Mouse (Mus musculus) intestine, embryonic 14.5 days (tissue): ENCODE measurements around the gene Srgap3. TPM values are rescaled to one million over a fixed set of nuclear protein-coding genes. Genes with fewer than 3 reads are reported as not detected.
A peak's percentile ranks its signal among the peaks of the same experiment; 100 is the strongest.
"Not testable (repeated sequence)": the region's sequence is repeated elsewhere in the genome, so short reads cannot be mapped to it uniquely, and the experiment has no call there.

ENCODE experiments used
- ATAC-seq: fragments of 200-750 bp; cut with Nextera tagmentation; replicated peaks from 2 replicates; pipeline ENCODE4 v1.8.0; 2017; ENCODE audit warnings: low read depth, moderate number of reproducible peaks, moderate TSS enrichment, moderate library complexity; ENCODE audit not compliant: low FRiP score, low TSS enrichment
- DNase-seq: peaks from one replicate; pipeline ENCODE4 v3.0.0-alpha.2; 2018; ENCODE audit warnings: low spot score
- H3K27ac ChIP-seq: fragments of 300-500 bp; sonication (generic); 2 replicates; pipeline ENCODE4 v1.5.1; 2014; ENCODE audit warnings: low read depth, mild to moderate bottlenecking, control low read depth
- H3K27me3 ChIP-seq: fragments of 300-500 bp; sonication (generic); replicated peaks from 2 replicates; pipeline ENCODE4 v1.6.1; 2014; ENCODE audit warnings: low read length, control low read depth; ENCODE audit not compliant: control insufficient read depth, insufficient read depth
- H3K36me3 ChIP-seq: fragments of 300-500 bp; sonication (generic); 2 replicates; pipeline ENCODE4 v1.6.1; 2014; ENCODE audit warnings: low read length, control low read depth; ENCODE audit not compliant: control insufficient read depth, insufficient read depth
- H3K4me1 ChIP-seq: fragments of 300-500 bp; sonication (generic); replicated peaks from 2 replicates; pipeline ENCODE4 v1.6.1; 2014; ENCODE audit warnings: low read length, control low read depth, mixed read lengths; ENCODE audit not compliant: control insufficient read depth, insufficient read depth
- H3K4me2 ChIP-seq: fragments of 300-500 bp; sonication (generic); 2 replicates; pipeline ENCODE4 v1.6.1; 2014; ENCODE audit warnings: low read length
- H3K4me3 ChIP-seq: fragments of 300-500 bp; sonication (generic); 2 replicates; pipeline ENCODE4 v1.5.1; 2014; ENCODE audit warnings: low read depth, low read length, control low read depth, mixed read lengths
- H3K9ac ChIP-seq: fragments of 300-500 bp; sonication (generic); 2 replicates; pipeline ENCODE4 v1.6.1; 2014; ENCODE audit warnings: mild to moderate bottlenecking, low read length
- H3K9me3 ChIP-seq: fragments of 300-500 bp; sonication (generic); 2 replicates; pipeline ENCODE4 v1.6.1; 2016; ENCODE audit warnings: low read length, control low read depth; ENCODE audit not compliant: control insufficient read depth
- WGBS: fragments of 180-500 bp; shearing (Covaris S2); extraction: QIAGEN DNeasy Blood & Tissue Kit; methylation state at CpG from one replicate; pipeline ENCODE4 v1.1.7; 2014; 5-methylcytosine and 5-hydroxymethylcytosine counted together
- polyA plus RNA-seq: library from polyadenylated mRNA; unstranded; fragments of >200 nt; fragmentation: Nextera tagmentation; extraction: Ambion mirVana; gene quantifications from 2 replicates; pipeline ENCODE4 v1.2.1, GENCODE M21; 2014

Srgap3 gene
- polyA plus RNA-seq, 1 experiment from 2014 or later: 6.8 TPM

DNA sequence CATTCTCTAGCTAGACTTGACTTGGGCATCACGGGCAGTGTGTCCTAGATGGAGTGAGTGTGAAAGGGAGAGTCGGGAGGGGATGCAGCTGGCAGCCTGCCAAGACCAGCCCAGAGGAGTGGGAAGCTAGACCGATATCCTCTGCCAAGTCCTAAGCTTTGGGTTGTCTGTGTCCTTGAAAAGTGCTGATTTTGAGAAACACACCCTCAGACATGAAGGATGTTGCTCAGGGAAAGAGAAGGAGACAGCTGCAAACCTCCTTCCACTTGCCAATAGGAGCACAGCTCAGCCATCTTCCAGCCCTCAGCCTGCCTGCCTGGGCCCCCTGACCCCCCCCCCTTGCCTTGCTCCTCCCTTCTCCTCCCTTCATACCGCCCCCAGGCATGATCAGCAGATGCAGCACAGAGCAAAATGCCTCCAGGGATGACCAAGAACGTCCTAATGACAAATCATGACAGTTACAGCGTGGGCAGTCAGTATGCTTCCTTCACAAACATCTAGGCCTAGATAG lies 82.0 kb downstream of the Srgap3 start:
- H3K4me3 ChIP-seq: no peak overlapping the region
- H3K27ac ChIP-seq: peak overlapping the region; percentile 10; the same call in 1 of the 2 replicates
- H3K4me1 ChIP-seq: peaks cover 11% of the 10 kb centered on the region
- no peaks in the 10 kb centered on the region for H3K27me3 ChIP-seq
- 0 out of 2 replicates have a peak overlapping the region, but pooled peaks have one; percentile 25 for H3K4me2 ChIP-seq
- no peaks in the 10 kb centered on the region for H3K36me3 ChIP-seq
- H3K9ac ChIP-seq: no peak overlapping the region
- peak; percentile 77 for ATAC-seq
- WGBS: 16% methylated on average over 6 of the region's 6 CpGs
- DNase-seq: peak; percentile 62
- H3K9me3 ChIP-seq: no peaks in the 10 kb centered on the region

DNA sequence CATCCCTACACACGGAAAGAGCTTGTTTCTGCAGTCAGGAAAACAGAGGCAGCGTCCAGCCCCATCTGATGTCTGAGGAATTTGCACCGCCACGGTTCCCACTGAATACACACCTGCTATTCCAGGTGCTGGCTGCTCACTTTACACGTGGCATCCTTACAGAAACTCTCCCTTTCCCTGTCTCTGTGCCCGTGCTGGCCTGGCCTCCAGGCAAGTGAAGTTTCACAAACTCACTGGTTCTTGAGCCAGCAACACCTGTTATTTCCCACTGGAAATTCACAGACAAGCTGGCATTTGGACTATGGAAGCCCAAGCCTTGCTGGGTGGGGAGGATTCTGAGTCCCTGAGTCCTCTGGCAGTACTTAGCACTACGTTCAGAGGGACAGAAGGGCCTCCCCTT lies 84.6 kb downstream of the Srgap3 start:
- ATAC-seq (no peak), DNase-seq (no peak)
- Histone ChIP-seq H3K4me2 (no peak overlapping the region), H3K9me3 (no peaks in the 10 kb centered on the region), H3K36me3 (no peaks in the 10 kb centered on the region), H3K27ac (no peak overlapping the region), H3K9ac (no peak overlapping the region), H3K4me3 (no peak overlapping the region), H3K4me1 (peaks cover 11% of the 10 kb centered on the region), H3K27me3 (no peaks in the 10 kb centered on the region)
- WGBS: 84% methylated on average over 7 of the region's 7 CpGs

DNA sequence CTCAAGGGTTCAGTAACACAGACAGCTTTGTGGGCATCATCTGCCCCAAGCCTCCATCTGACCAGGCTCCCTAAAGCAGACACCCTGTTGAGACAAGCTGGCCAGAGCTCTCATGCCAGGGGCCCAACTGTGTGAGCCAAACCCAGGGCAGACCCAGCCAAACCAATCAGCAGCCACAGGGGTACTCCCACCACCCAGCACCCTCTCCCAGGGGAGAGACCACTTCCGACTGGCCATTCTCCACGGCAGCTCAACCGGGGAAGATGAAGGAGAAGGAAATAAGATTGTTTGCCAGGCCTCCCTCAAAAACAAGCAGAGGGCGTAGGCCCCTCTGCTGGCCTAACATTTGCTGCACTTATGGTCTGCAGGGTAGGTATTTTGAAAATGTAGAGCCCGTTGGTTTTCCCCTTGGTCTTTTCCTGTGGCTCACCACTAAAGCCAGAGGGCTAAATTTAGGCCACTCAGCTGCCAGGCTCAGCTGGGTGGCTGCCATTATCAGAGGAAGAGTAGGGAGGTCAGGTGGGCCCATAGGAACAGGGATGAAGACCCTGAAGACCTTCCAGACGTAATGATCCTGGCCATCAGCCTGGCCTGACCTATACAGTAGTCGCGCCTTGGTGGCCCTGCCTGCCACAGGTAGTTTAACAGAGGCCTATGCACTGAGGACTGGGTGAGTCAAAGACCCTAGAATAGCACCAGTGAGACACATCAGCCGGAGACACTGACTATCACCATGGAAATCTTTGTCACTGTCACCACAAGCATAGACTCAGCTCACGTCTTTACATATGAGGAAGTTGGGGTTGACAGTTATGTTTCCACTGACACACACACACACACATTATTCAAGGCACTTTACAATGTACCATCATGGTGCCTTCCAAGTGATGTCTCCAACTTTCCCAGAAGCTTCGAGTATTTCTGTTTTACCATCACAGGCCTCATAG lies 85.4 kb downstream of the Srgap3 start:
- H3K4me1 ChIP-seq: peaks cover 11% of the 10 kb centered on the region
- no peaks in the 10 kb centered on the region for H3K27me3 ChIP-seq
- WGBS: 84% methylated on average over 11 of the region's 11 CpGs
- H3K4me2 ChIP-seq: no peak overlapping the region
- no peaks in the 10 kb centered on the region for H3K9me3 ChIP-seq
- H3K4me3 ChIP-seq: no peak overlapping the region
- no peak overlapping the region for H3K9ac ChIP-seq
- ATAC-seq (no peak), DNase-seq (no peak)
- no peaks in the 10 kb centered on the region for H3K36me3 ChIP-seq
- no peak overlapping the region for H3K27ac ChIP-seq

DNA sequence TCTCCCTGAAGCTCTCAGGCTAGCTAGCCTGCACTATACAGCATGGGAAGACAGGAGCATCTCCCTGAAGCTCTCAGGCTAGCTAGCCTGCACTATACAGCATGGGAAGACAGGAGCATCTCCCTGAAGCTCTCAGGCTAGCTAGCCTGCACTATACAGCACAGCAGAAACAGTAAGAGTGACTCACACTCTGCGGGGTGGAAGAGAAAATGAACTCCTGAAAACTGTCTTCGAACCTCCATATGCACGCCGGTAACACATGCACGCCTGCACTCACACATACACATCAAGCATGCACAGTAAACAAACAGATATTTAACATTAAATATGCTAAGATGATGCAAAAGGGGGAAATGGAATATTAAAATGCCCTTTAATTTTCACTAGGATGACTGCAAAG lies 86.8 kb downstream of the Srgap3 start:
- not testable (repeated sequence) for ATAC-seq
- 91% methylated on average over 5 of the region's 5 CpGs for WGBS

DNA sequence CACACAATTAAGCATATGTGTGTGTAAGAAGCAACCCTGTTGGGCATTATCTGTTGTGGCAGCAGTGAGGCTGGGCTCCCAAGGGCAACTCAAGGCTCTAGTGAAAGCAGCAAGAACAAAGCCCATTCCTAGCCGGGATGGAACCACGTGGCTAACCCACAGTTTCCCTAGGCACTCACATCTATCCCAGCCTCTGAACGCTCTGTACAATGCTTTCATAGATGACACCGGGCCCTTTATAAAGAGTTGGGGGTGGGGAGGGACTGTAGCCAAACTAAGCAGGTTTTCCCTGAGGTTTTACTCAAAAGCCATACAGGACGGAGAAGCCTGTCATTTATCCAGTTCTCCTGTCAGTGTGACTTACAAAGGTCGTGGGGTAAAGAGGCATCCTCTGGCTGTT lies 90.0 kb downstream of the Srgap3 start:
- WGBS: 55% methylated on average over 6 of the region's 6 CpGs
- Histone ChIP-seq H3K4me2 (no peak overlapping the region), H3K9ac (no peak overlapping the region), H3K4me1 (no peaks in the 10 kb centered on the region), H3K27me3 (no peaks in the 10 kb centered on the region), H3K9me3 (no peaks in the 10 kb centered on the region), H3K27ac (no peak overlapping the region), H3K36me3 (no peaks in the 10 kb centered on the region), H3K4me3 (no peak overlapping the region)
- ATAC-seq: no peak
- DNase-seq: no peak

More for the DNA sequence above, 86.8 kb downstream of the Srgap3 start:
- H3K9me3 ChIP-seq, H3K4me1 ChIP-seq, H3K4me3 ChIP-seq, DNase-seq, H3K9ac ChIP-seq, H3K27ac ChIP-seq, H3K36me3 ChIP-seq, H3K27me3 ChIP-seq, H3K4me2 ChIP-seq: not testable (repeated sequence)

DNA sequence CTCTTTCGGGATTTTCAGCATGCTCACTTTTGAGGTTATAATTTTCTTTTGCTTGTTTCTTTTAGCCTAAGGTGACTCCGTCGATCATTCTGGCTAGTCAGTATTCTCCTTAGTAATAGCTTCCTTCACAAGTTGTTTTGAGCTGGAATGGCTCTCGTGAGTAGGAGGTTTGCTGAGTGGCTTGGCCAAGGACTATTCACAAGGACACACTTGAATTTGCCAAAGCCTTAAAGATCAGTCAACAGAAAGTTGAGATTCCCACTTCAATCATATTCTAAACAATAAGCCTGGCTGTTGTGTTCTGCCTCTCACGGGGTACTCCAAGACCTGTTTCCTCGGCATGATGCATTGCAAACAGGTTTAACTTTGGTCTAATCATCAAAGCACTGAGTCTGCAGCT lies 91.9 kb downstream of the Srgap3 start:
- DNase-seq (no peak), ATAC-seq (no peak)
- no peak overlapping the region for H3K4me3 ChIP-seq
- 85% methylated on average over 6 of the region's 6 CpGs for WGBS
- H3K9me3 ChIP-seq: no peaks in the 10 kb centered on the region
- H3K4me2 ChIP-seq: no peak overlapping the region
- no peak overlapping the region for H3K9ac ChIP-seq
- H3K27me3 ChIP-seq: no peaks in the 10 kb centered on the region
- no peaks in the 10 kb centered on the region for H3K4me1 ChIP-seq
- H3K27ac ChIP-seq: no peak overlapping the region
- H3K36me3 ChIP-seq: no peaks in the 10 kb centered on the region

DNA sequence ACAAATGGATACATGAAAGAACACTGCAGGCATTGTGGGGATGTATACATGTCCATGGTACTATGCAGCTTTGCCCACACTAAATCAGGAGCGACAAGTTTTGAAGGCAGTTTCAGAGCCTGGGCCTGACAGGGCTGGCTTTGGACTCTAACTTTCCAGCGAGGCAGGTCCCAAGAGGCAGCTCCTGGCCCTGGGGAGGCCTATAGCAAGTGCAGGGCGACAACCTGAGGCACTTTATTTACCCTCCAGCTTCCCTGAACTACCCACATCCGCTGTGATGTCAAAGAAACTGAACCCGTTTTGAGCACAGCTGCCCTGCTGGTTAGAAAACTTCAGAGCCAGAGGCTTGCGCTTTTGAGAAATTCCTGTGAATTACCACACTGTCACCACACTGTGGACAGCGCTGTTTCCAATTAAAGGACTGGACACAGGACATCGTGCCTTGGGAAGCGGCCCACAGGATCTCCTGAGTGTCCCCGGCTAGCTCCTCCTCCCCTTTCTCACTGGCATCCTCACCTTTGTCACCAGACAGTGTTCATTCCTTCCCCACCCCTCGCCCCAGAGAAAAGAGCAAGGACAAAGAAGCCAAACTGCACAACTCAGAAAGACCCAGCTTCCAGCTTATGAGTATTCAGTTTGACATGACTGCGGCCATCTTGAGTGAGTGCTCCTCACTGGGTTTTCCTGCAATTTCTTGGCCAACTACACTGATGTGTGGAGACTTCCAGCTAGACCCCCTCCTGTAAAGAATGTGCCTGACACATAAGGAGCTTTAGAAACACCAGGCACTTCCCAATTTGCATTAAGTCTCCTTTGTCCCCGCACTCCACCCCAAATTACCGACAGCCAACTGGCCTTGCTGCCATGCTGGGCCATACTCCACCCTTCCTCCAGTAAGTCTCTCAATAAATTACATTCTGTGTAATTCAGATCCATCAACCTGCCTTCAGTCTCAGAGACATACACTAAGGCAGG lies 94.5 kb downstream of the Srgap3 start:
- no peaks in the 10 kb centered on the region for H3K27me3 ChIP-seq
- H3K36me3 ChIP-seq: no peaks in the 10 kb centered on the region
- WGBS: 72% methylated on average over 14 of the region's 14 CpGs
- no peak overlapping the region for H3K9ac ChIP-seq
- no peak overlapping the region for H3K27ac ChIP-seq
- H3K4me1 ChIP-seq: no peaks in the 10 kb centered on the region
- H3K9me3 ChIP-seq: no peaks in the 10 kb centered on the region
- ATAC-seq: no peak
- DNase-seq: no peak
- no peak overlapping the region for H3K4me2 ChIP-seq
- no peak overlapping the region for H3K4me3 ChIP-seq

DNA sequence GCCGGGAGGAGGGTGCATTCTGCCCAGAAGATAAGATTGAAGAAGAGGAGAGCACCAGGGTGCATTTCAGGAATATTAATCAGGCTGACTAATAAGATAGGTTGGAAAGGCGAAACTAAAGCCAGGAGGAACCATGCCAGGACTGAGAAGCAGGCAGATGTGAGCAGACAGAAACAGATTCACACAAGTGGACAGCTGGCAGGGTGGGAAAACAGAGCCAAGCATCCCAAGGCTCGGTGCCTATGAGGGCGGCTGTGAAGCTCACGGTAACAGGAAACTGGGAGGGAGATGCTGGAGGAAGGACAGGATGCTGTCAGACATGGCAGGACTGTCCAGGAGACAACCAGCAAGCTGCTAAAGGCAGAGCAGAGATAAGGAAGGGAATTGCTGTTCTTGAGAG lies 96.3 kb downstream of the Srgap3 start:
- H3K27me3 ChIP-seq: no peaks in the 10 kb centered on the region
- H3K4me3 ChIP-seq: no peak overlapping the region
- H3K4me1 ChIP-seq: no peaks in the 10 kb centered on the region
- no peaks in the 10 kb centered on the region for H3K36me3 ChIP-seq
- ATAC-seq: no peak
- no peak overlapping the region for H3K9ac ChIP-seq
- no peak overlapping the region for H3K4me2 ChIP-seq
- DNase-seq: no peak
- no peaks in the 10 kb centered on the region for H3K9me3 ChIP-seq
- 50% methylated on average over 5 of the region's 5 CpGs for WGBS
- no peak overlapping the region for H3K27ac ChIP-seq
